Mouse (Mus musculus) CD4-positive, CD25-positive, alpha-beta regulatory T cell, adult 9 weeks (primary cell): ENCODE data around the gene Fbxl12. TPM values are rescaled to one million over a fixed set of nuclear protein-coding genes. Genes with fewer than 3 reads are reported as not detected.

Source experiments
- polyA plus RNA-seq: library from polyadenylated mRNA; unstranded; fragments of 100-300 nt; shearing (Covaris generic); gene quantifications from one replicate; pipeline ENCODE4 v1.2.1, GENCODE M21; 2017

Gene Fbxl12
- polyA plus RNA-seq, result 63.2 TPM

DNA sequence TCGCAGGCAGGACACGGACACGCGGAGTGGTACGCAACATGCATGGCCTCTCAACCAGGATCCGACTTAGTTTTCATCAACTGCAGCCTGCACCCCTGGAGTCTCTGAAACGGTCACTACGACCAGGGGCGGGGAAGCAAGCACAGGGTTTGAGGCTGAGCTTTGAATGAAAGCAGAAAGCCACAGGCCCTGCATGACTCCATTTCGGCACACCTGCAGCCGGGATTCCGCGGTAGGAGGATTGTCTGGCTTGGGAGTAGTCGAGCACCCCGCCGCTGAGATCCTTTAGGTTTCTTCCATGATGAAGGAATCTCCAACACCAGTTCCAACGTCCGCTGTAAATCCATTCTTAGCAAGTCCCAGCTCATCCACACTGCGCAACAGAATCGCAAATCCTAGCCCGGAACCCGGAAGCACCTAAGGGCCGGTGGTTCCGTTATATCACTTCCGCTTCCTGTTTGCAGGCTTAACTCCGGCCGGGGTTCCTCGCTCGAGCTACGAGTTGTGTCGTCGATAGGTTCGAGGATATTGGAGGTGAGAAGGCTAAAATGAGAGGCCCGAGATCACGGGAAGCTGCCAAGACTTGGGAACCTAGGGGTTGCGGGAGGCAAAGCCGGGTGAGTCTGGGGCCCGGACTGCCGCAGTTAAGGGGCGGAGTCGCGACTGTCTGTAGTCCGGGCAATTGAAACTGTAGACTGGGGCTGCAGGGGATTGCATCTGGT, at the start of gene Fbxl12:
Gene Fbxl12 (minus strand): TSS at position 408 of the 722 bp plus-strand sequence.

DNA sequence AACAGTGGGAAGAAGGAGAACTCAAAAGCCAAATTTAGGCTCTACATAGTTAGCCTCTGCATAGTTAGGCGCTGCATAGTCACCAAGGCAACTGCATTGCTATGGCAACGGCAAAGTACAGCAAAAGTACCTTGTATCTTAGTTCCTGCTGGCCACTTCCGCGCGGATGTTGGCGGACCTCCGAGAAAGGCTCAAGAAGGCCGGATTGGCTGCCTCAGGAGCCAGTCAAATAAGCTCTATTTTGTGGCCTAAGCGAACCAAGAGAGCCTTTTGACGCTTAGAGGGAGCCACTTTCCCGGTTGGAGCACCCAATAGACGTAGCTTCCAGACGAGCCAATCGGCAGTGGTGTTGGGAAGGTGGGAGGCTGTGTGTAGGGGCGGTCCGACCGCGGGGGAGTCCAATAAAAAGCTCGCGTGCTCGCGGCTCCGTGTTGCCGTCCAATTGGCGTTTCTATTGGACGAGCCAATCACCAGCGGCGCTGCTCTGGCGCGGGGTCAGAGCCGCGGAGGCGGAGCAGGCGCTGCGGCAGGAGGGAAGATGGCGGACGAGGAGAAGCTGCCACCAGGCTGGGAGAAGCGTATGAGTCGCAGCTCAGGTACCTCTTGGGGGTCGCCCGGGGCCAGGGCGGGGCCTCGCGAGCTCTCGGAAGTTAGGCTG, 7.2 kb upstream of the Fbxl12 start, which contains the start of gene Pin1:
Gene Pin1 (plus strand): TSS at position 494 of the 658 bp plus-strand sequence.

DNA sequence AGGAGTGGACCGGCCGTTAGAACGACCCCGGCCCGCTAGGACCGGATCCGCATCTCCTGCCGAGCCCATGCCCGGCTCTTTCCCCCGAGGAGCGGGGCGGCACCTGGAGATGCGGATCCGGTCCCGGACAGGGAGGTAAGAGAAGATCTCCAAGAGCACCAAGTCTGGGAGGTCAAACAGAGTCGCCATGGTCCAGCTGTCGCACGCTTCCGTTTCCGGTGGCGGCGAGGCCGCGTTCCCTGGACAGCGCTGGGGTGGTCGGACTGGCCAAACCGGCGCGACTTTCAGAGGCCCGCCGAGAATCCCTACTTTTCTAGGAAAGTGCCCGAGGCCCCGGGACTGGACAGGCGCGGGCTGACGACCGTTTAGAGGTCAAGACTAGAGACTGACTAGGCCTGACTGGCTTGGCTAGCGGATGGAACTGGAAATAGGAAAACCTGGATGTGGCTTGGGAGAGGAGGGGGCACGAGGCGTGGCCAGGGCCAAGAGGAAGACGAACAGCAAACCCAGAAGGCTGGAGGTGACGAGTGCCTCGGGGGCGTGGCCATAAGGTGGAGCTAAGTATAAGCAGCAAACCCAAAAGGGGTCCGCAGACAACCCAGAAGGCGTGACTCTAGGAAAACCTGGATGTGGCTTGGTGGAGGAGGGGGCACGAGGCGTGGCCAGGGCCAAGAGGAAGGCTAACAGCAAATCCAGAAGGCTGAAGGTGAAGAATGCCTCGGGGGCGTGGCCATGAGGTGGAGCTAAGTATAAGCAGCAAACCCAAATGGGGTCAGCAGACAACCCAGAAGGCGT, 2.3 kb downstream of the Fbxl12 start, which contains the start of gene Ubl5:
Gene Ubl5 (plus strand): TSS at position 778 of the 795 bp plus-strand sequence.

DNA sequence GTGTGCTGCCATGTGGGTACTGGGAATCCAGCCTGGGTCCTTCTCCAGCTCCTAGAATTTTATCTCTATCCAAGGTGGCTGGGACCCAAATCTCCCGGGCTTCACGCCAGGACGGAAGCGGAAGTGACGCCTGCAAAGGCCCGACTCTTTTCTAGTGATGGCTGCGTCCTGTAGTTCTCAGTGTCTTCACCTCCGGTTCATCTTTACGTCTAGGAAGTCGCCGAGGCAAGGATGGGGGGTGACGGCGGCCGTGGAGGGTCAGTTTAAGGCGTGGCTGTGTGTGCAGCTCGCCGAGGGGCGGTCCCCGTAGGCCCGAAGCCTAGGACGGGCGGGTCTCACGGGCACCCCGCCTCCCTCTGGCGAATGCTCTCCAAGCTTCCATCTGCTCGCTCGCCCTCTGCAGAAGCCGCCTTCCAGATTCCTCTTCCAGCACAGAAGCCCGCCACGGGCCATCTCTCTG, 63.4 kb downstream of the Fbxl12 start, which contains the start of gene Zfp846:
Gene Zfp846 (plus strand): TSS at position 117 of the 460 bp plus-strand sequence.

Other genes with a start within 250 kb of the Fbxl12 start
- 38.1 TPM for gene Zfp26, start 184.6 kb downstream of the Fbxl12 start, polyA plus RNA-seq
- 30.9 TPM for gene Zfp426, start 152.0 kb downstream of the Fbxl12 start, polyA plus RNA-seq
- 35.5 TPM for gene Zfp266, start 123.3 kb downstream of the Fbxl12 start, polyA plus RNA-seq
- 17.4 TPM for gene Zfp846, start 63.5 kb downstream of the Fbxl12 start, polyA plus RNA-seq
- gene Ubl5, start 1.9 kb downstream of the Fbxl12 start, polyA plus RNA-seq, result 408 TPM
- gene Pin1, start 7.3 kb upstream of the Fbxl12 start, polyA plus RNA-seq, result 32.5 TPM
- gene Olfm2, start 101.6 kb upstream of the Fbxl12 start, polyA plus RNA-seq, result 1.4 TPM
- gene Col5a3, start 170.3 kb upstream of the Fbxl12 start, polyA plus RNA-seq, result 0.24 TPM
- gene Rdh8, start 173.7 kb upstream of the Fbxl12 start, polyA plus RNA-seq, result not detected
- gene A230050P20Rik, start 223.9 kb upstream of the Fbxl12 start, polyA plus RNA-seq, result 46.9 TPM
- 0.41 TPM for gene Angptl6, start 235.0 kb upstream of the Fbxl12 start, polyA plus RNA-seq
- 88.4 TPM for gene Ppan, start 243.4 kb upstream of the Fbxl12 start, polyA plus RNA-seq